Mouse (Mus musculus) ES-E14 (cell line): ENCODE data around the gene Tshb. TPM values are rescaled to one million over a fixed set of nuclear protein-coding genes. Genes with fewer than 3 reads are reported as not detected.
A peak's percentile ranks its signal among the peaks of the same experiment; 100 is the strongest.

Experiments used
- DNase-seq: peaks from one replicate; pipeline ENCODE4 v3.0.0-alpha.2; 2013; ENCODE audit warnings: low read depth, low spot score
- H3K27ac ChIP-seq: 2 replicates; pipeline ENCODE4 v1.5.1; 2012; ENCODE audit warnings: low read depth, mild to moderate bottlenecking, low read length, moderate library complexity, mixed read lengths; ENCODE audit not compliant: poor library complexity, insufficient read depth, severe bottlenecking
- H3K36me3 ChIP-seq: 2 replicates; pipeline ENCODE4 v1.6.1; 2012; ENCODE audit warnings: mild to moderate bottlenecking, low read length, moderate library complexity, mixed read lengths; ENCODE audit not compliant: control insufficient read depth, poor library complexity, insufficient read depth, severe bottlenecking
- H3K4me1 ChIP-seq, 2 experiments: fragments of 150-350 bp in 1 of 2; sonication (generic) in 1 of 2; 2 replicates each; pipeline ENCODE4 v1.6.1; 2012; ENCODE audit warnings: low read length in 2 of 2, mild to moderate bottlenecking in 1 of 2, mixed read lengths in 1 of 2; ENCODE audit not compliant: control insufficient read depth in 2 of 2, insufficient read depth in 2 of 2, poor library complexity in 1 of 2
- H3K4me3 ChIP-seq, 2 experiments: fragments of 150-350 bp in 1 of 2; sonication (generic) in 1 of 2; 2 replicates each; pipeline ENCODE4 v1.5.1; 2012; ENCODE audit warnings: low read length in 2 of 2, low read depth in 1 of 2, mild to moderate bottlenecking in 1 of 2, mixed read lengths in 1 of 2; ENCODE audit not compliant: insufficient read depth in 1 of 2, poor library complexity in 1 of 2, severe bottlenecking in 1 of 2
- H3K9ac ChIP-seq: 2 replicates; pipeline ENCODE4 v1.6.1; 2012; ENCODE audit warnings: low read depth, mild to moderate bottlenecking, low read length, mixed read lengths; ENCODE audit not compliant: poor library complexity, insufficient read depth, severe bottlenecking
- H3K9me3 ChIP-seq: fragments of 150-350 bp; sonication (generic); 2 replicates; pipeline ENCODE4 v1.6.1; 2012; ENCODE audit warnings: low read depth, mild to moderate bottlenecking, low read length; ENCODE audit not compliant: control insufficient read depth, insufficient read depth
- CHD2 ChIP-seq: IDR thresholded peaks from 2 replicates; pipeline ENCODE4 v1.6.1; 2014; ENCODE audit warnings: mild to moderate bottlenecking, low read depth, low read length, inconsistent platforms
- HCFC1 ChIP-seq: IDR thresholded peaks from 2 replicates; pipeline ENCODE4 v1.6.1; 2012; ENCODE audit warnings: low read length, inconsistent platforms, borderline replicate concordance; ENCODE audit not compliant: insufficient read depth
- MAFK ChIP-seq: IDR thresholded peaks from 2 replicates; pipeline ENCODE4 v1.6.1; 2014; ENCODE audit warnings: mild to moderate bottlenecking, low read depth, low read length, inconsistent platforms; ENCODE audit not compliant: insufficient read depth
- ZC3H11A ChIP-seq: IDR thresholded peaks from 2 replicates; pipeline ENCODE4 v1.6.1; 2012; ENCODE audit warnings: low read depth, mild to moderate bottlenecking, inconsistent platforms, low read length, borderline replicate concordance
- ZNF384 ChIP-seq: IDR thresholded peaks from 2 replicates; pipeline ENCODE4 v1.6.1; 2012; ENCODE audit warnings: low read depth, low read length, inconsistent platforms
- in situ Hi-C, 2 experiments: fragments of 600-800 bp; cut with MboI; formaldehyde crosslinking; loops; one replicate each; pipeline ENCODE4 v1.15.1; 2025; ENCODE audit warnings: low sequenced_read_pairs in 2 of 2, inconsistent platforms in 1 of 2; ENCODE audit not compliant: unreplicated experiment in 2 of 2
- total RNA-seq: library from RNA; depleted of rRNA; stranded (reverse); fragments of 300-350 nt; gene quantifications from 2 replicates; pipeline ENCODE4 v1.2.3, GENCODE M21; 2012

Gene Tshb
- total RNA-seq, 1 experiment: not detected

- in situ Hi-C loops: no loop called here
- Histone ChIP-seq H3K4me3 (no peak overlapping the region), H3K36me3 (no peaks in the 10 kb centered on the region), H3K9me3 (no peaks in the 10 kb centered on the region), H3K9ac (no peak overlapping the region), H3K4me1 (no peaks in the 10 kb centered on the region), H3K27ac (no peak overlapping the region)
- TF ChIP-seq HCFC1 (no peak), MAFK (no peak), ZC3H11A (no peak), CHD2 (no peak), ZNF384 (no peak)
- DNase-seq: no peak
Measured at GRCm38 (mm10) chr3:102763713-102764400, 18.7 kb downstream of the Tshb start.

GRCm38 (mm10) chr3:102762388-102762787, 20.1 kb downstream of the Tshb start:
- no peak for DNase-seq
- TF ChIP-seq ZC3H11A (no peak), HCFC1 (no peak), ZNF384 (no peak), CHD2 (no peak), MAFK (no peak)
- in situ Hi-C loops: no loop called here
- Histone ChIP-seq H3K36me3 (no peaks in the 10 kb centered on the region), H3K4me1 (no peaks in the 10 kb centered on the region), H3K27ac (no peak overlapping the region), H3K9ac (no peak overlapping the region), H3K4me3 (no peak overlapping the region), H3K9me3 (no peaks in the 10 kb centered on the region)

- no peaks in the 10 kb centered on the region for H3K36me3 ChIP-seq
- H3K9ac ChIP-seq: no peak overlapping the region
- no peak overlapping the region for H3K27ac ChIP-seq
- in situ Hi-C loops: no loop called here
- H3K4me1 ChIP-seq: no peaks in the 10 kb centered on the region
- no peak overlapping the region for H3K4me3 ChIP-seq
- H3K9me3 ChIP-seq: no peaks in the 10 kb centered on the region
- no peak for TF ChIP-seq ZNF384
- DNase-seq: no peak
Measured at GRCm38 (mm10) chr3:102760236-102760635, 22.3 kb downstream of the Tshb start.

GRCm38 (mm10) chr3:102757019-102757418, 25.5 kb downstream of the Tshb start:
- Histone ChIP-seq H3K36me3 (no peaks in the 10 kb centered on the region), H3K27ac (no peak overlapping the region)
- in situ Hi-C loops: no loop called here

GRCm38 (mm10) chr3:102755801-102756200, 26.7 kb downstream of the Tshb start:
- Histone ChIP-seq H3K4me3 (no peak overlapping the region), H3K27ac (no peak overlapping the region), H3K9ac (no peak overlapping the region), H3K36me3 (no peaks in the 10 kb centered on the region), H3K9me3 (no peaks in the 10 kb centered on the region), H3K4me1 (no peaks in the 10 kb centered on the region)
- TF ChIP-seq ZNF384 (peak; percentile 57; the same call in 1 of the 2 replicates), ZC3H11A (no peak), CHD2 (no peak), HCFC1 (no peak), MAFK (no peak)
- in situ Hi-C loops: no loop called here
- DNase-seq: peak; percentile 4

More at GRCm38 (mm10) chr3:102757019-102757418, 25.5 kb downstream of the Tshb start:
- Histone ChIP-seq H3K9me3 (no peaks in the 10 kb centered on the region), H3K4me3 (no peak overlapping the region), H3K4me1 (no peaks in the 10 kb centered on the region), H3K9ac (no peak overlapping the region)
- TF ChIP-seq HCFC1 (no peak), ZC3H11A (no peak), CHD2 (no peak), MAFK (no peak), ZNF384 (no peak)
- no peak for DNase-seq
